Mouse (Mus musculus): ENCODE results near the gene Prkce. TPM values are rescaled to one million over a fixed set of nuclear protein-coding genes. Genes with fewer than 3 reads are reported as not detected.

Gene Prkce
- total and polyA plus RNA-seq, 2 experiments from 2014 or later: 50.8 to 55.8 TPM

GRCm38 (mm10) chr17:86276381-86276780, 108.8 kb downstream of the Prkce start:
- Histone ChIP-seq H3K9me3 (ENCODE audit: low read length) (no peaks in the 10 kb centered on the region), H3K4me1 (ENCODE audit: insufficient read depth, low read length) (peaks cover 18% of the 10 kb centered on the region; the same call in 1 of the 2 replicates), H3K27ac (no peak overlapping the region), H3K9ac (replicated peaks; ENCODE audit: low read length) (no peak overlapping the region), H3K4me2 (ENCODE audit: low read depth, low read length) (no peak overlapping the region), H3K4me3 (ENCODE audit: low read length) (no peak overlapping the region), H3K27me3 (ENCODE audit: insufficient read depth, low read length) (no peaks in the 10 kb centered on the region), H3K36me3 (ENCODE audit: insufficient read depth, low read length) (no peaks in the 10 kb centered on the region)
- WGBS: 87% methylated on average over 4 of the region's 4 CpGs
- DNase-seq (ENCODE audit: low spot score) (no peak), ATAC-seq (no peak)
- TF ChIP-seq CTCF (IDR thresholded peaks at IDR 0.05; ENCODE audit: low read depth): no peak

- Histone ChIP-seq H3K9me3 (ENCODE audit: low read length) (no peaks in the 10 kb centered on the region), H3K4me1 (ENCODE audit: insufficient read depth, low read length) (peaks cover 16% of the 10 kb centered on the region; the same call in 1 of the 2 replicates), H3K9ac (replicated peaks; ENCODE audit: low read length) (no peak overlapping the region), H3K36me3 (ENCODE audit: insufficient read depth, low read length) (no peaks in the 10 kb centered on the region), H3K27me3 (ENCODE audit: insufficient read depth, low read length) (no peaks in the 10 kb centered on the region), H3K4me3 (ENCODE audit: low read length) (no peak overlapping the region), H3K4me2 (ENCODE audit: low read depth, low read length) (no peak overlapping the region), H3K27ac (no peak overlapping the region)
- WGBS: 71% methylated on average over 8 of the region's 8 CpGs
- DNase-seq (ENCODE audit: low spot score): no peak
- ATAC-seq: no peak
- no peak for TF ChIP-seq CTCF (IDR thresholded peaks at IDR 0.05; ENCODE audit: low read depth)
Observed at GRCm38 (mm10) chr17:86277032-86277798, 109.6 kb downstream of the Prkce start.

- 79% methylated on average over 5 of the region's 5 CpGs for WGBS
Observed at GRCm38 (mm10) chr17:86277999-86278526, 110.5 kb downstream of the Prkce start.

GRCm38 (mm10) chr17:86279751-86280150, 112.2 kb downstream of the Prkce start:
- Histone ChIP-seq H3K9ac (replicated peaks; ENCODE audit: low read length) (no peak overlapping the region), H3K27ac (no peak overlapping the region), H3K4me3 (ENCODE audit: low read length) (no peak overlapping the region), H3K36me3 (ENCODE audit: insufficient read depth, low read length) (no peaks in the 10 kb centered on the region), H3K27me3 (ENCODE audit: insufficient read depth, low read length) (no peaks in the 10 kb centered on the region), H3K4me1 (ENCODE audit: insufficient read depth, low read length) (0 out of 2 replicates have a peak, but pooled peaks cover 7% of the 10 kb centered on the region), H3K4me2 (ENCODE audit: low read depth, low read length) (no peak overlapping the region), H3K9me3 (ENCODE audit: low read length) (no peaks in the 10 kb centered on the region)
- 49% methylated on average over 10 of the region's 10 CpGs for WGBS
- ATAC-seq: peak; percentile 19; the same call in 1 of the 2 replicates
- DNase-seq (ENCODE audit: low spot score): no peak
- no peak for TF ChIP-seq CTCF (IDR thresholded peaks at IDR 0.05; ENCODE audit: low read depth)

More at GRCm38 (mm10) chr17:86277999-86278526, 110.5 kb downstream of the Prkce start:
- H3K4me3 ChIP-seq (ENCODE audit: low read length): no peak overlapping the region
- peaks cover 11% of the 10 kb centered on the region; the same call in 1 of the 2 replicates for H3K4me1 ChIP-seq (ENCODE audit: insufficient read depth, low read length)
- no peak for DNase-seq (ENCODE audit: low spot score)
- H3K9me3 ChIP-seq (ENCODE audit: low read length): no peaks in the 10 kb centered on the region
- H3K27ac ChIP-seq: no peak overlapping the region
- ATAC-seq: no peak
- no peak for TF ChIP-seq CTCF (IDR thresholded peaks at IDR 0.05; ENCODE audit: low read depth)
- no peak overlapping the region for H3K4me2 ChIP-seq (ENCODE audit: low read depth, low read length)
- no peaks in the 10 kb centered on the region for H3K27me3 ChIP-seq (ENCODE audit: insufficient read depth, low read length)
- H3K36me3 ChIP-seq (ENCODE audit: insufficient read depth, low read length): no peaks in the 10 kb centered on the region
- H3K9ac ChIP-seq (replicated peaks; ENCODE audit: low read length): no peak overlapping the region

GRCm38 (mm10) chr17:86283741-86284140, 116.2 kb downstream of the Prkce start:
- TF ChIP-seq CTCF (IDR thresholded peaks at IDR 0.05; ENCODE audit: low read depth): no peak
- no peaks in the 10 kb centered on the region for H3K36me3 ChIP-seq (ENCODE audit: insufficient read depth, low read length)
- no peaks in the 10 kb centered on the region for H3K9me3 ChIP-seq (ENCODE audit: low read length)
- no peak overlapping the region for H3K27ac ChIP-seq
- no peak for DNase-seq (ENCODE audit: low spot score)
- H3K9ac ChIP-seq (replicated peaks; ENCODE audit: low read length): no peak overlapping the region
- ATAC-seq: no peak
- 43% methylated on average over 5 of the region's 5 CpGs for WGBS
- no peak overlapping the region for H3K4me2 ChIP-seq (ENCODE audit: low read depth, low read length)
- H3K4me3 ChIP-seq (ENCODE audit: low read length): no peak overlapping the region
- no peaks in the 10 kb centered on the region for H3K27me3 ChIP-seq (ENCODE audit: insufficient read depth, low read length)
- H3K4me1 ChIP-seq (ENCODE audit: insufficient read depth, low read length): peaks cover 7% of the 10 kb centered on the region

- Histone ChIP-seq H3K4me3 (ENCODE audit: low read length) (no peak overlapping the region), H3K4me2 (ENCODE audit: low read depth, low read length) (no peak overlapping the region), H3K27me3 (ENCODE audit: insufficient read depth, low read length) (no peaks in the 10 kb centered on the region), H3K36me3 (ENCODE audit: insufficient read depth, low read length) (no peaks in the 10 kb centered on the region), H3K27ac (no peak overlapping the region), H3K9ac (replicated peaks; ENCODE audit: low read length) (no peak overlapping the region), H3K4me1 (ENCODE audit: insufficient read depth, low read length) (peaks cover 3% of the 10 kb centered on the region), H3K9me3 (ENCODE audit: low read length) (no peaks in the 10 kb centered on the region)
- no peak for ATAC-seq
- 90% methylated on average over 5 of the region's 5 CpGs for WGBS
- no peak for DNase-seq (ENCODE audit: low spot score)
- no peak for TF ChIP-seq CTCF (IDR thresholded peaks at IDR 0.05; ENCODE audit: low read depth)
Observed at GRCm38 (mm10) chr17:86285058-86285457, 117.5 kb downstream of the Prkce start.
